Mouse (Mus musculus) left cerebral cortex, adult 6 months (tissue): ENCODE data around the gene BC117090. TPM values are rescaled to one million over a fixed set of nuclear protein-coding genes. Genes with fewer than 3 reads are reported as not detected.

Experiments
- long read RNA-seq, 2 experiments: library from polyadenylated mRNA; unstranded; transcript quantifications; one replicate each; pipeline ENCODE4 v2.0.0; 2019 to 2020
- polyA plus RNA-seq: library from polyadenylated mRNA; unstranded; fragments of <200 nt; fragmentation: Nextera tagmentation; gene quantifications from 2 replicates; pipeline ENCODE4 v1.2.3, GENCODE M21; 2021

BC117090 gene
- polyA plus RNA-seq, result not detected in 2 replicates
- long read RNA-seq, experiment 1, result 0 reads
- long read RNA-seq, experiment 2, result 0 reads

GRCm38 (mm10) chr16:36334232-36334631 lies at the start of gene BC117090:
Gene BC117090, minus strand, starts transcription at chr16:36334332.

GRCm38 (mm10) chr16:36367648-36368047 lies 33.5 kb upstream of the BC117090 start, which contains the start of gene BC100530:
Gene BC100530, minus strand, starts transcription at chr16:36367748.

GRCm38 (mm10) chr16:36276796-36277195 lies 57.3 kb downstream of the BC117090 start, which contains the start of gene Stfa1:
Gene Stfa1, plus strand, starts transcription at chr16:36276951.

Other genes starting within 250 kb of the BC117090 start
- gene Csta1, start 203.1 kb downstream of the BC117090 start, polyA plus RNA-seq, result not detected in 2 replicates
- gene Stfa2l1, start 177.5 kb downstream of the BC117090 start, polyA plus RNA-seq, result not detected in 2 replicates
- not detected in 2 replicates for gene Gm5483, start 150.1 kb downstream of the BC117090 start, polyA plus RNA-seq
- gene Gm5416, start 123.9 kb downstream of the BC117090 start, polyA plus RNA-seq, result not detected in 2 replicates
- 0.63 TPM in 1 of 2 replicates, not detected in the other for gene 2010005H15Rik, start 112.9 kb downstream of the BC117090 start, polyA plus RNA-seq
- gene Stfa1, start 57.4 kb downstream of the BC117090 start, polyA plus RNA-seq, result not detected in 2 replicates
- not detected in 2 replicates for gene BC100530, start 33.4 kb upstream of the BC117090 start, polyA plus RNA-seq
- not detected in 2 replicates for gene Stfa2, start 74.1 kb upstream of the BC117090 start, polyA plus RNA-seq
- not detected in 2 replicates for gene Stfa3, start 121.1 kb upstream of the BC117090 start, polyA plus RNA-seq
- gene Casr, start 227.8 kb upstream of the BC117090 start, polyA plus RNA-seq, result 0.28 and 0.48 TPM in 2 replicates